Mouse (Mus musculus) testis, adult 2 months (tissue): ENCODE measurements around the gene Gcnt2.

Experiments
- CTCF ChIP-seq: fragments of 200-500 bp; IDR thresholded peaks from 2 replicates; pipeline ENCODE4 v1.5.1; 2012; ENCODE audit warnings: low read depth, mild to moderate bottlenecking, inconsistent platforms, low read length, moderate library complexity; ENCODE audit not compliant: control insufficient read depth, insufficient read depth, insufficient replicate concordance
- POLR2A ChIP-seq: fragments of 200-500 bp; IDR thresholded peaks from 2 replicates; pipeline ENCODE4 v1.6.1; 2012; ENCODE audit warnings: low read depth, mild to moderate bottlenecking, inconsistent platforms, low read length, moderate library complexity; ENCODE audit not compliant: control insufficient read depth

DNA sequence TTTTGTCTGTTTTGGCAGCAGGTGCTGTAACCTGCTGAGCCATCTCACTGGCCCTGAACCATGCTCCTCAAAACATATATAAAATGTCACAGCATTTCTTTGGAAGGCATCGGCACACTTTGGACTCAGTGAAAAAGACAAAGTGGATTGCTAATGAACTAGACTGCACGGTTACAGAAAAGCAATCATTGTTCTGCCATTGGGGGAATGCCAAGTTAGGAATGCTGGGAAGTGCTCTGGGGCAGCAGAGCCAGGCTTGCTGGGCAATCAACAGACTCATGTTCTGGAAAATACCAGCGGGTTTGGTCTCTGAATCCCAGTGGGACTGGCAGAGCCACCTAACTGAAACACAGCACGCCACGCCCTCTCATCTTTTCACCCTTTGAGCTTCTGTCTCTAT lies 31.0 kb downstream of the Gcnt2 start:
- TF ChIP-seq POLR2A (no peak), CTCF (no peak)
